Mouse (Mus musculus): ENCODE results near the gene F2rl2. TPM values are rescaled to one million over a fixed set of nuclear protein-coding genes. Genes with fewer than 3 reads are reported as not detected.
A peak's percentile ranks its signal among the peaks of the same experiment; 100 is the strongest.

F2rl2 gene
- polyA plus RNA-seq, 1 experiment from 2014 or later: 7.5 TPM

GRCm38 (mm10) chr13:95703376-95703775 lies 6.7 kb downstream of the F2rl2 start:
- Histone ChIP-seq H3K4me1 (replicated peaks) (0 out of 2 replicates have a peak, but pooled peaks cover 2% of the 10 kb centered on the region), H3K36me3 (replicated peaks) (0 out of 2 replicates have a peak, but pooled peaks cover 14% of the 10 kb centered on the region), H3K4me3 (replicated peaks) (no peak overlapping the region), H3K9ac (no peak overlapping the region), H3K27me3 (no peaks in the 10 kb centered on the region), H3K9me3 (replicated peaks) (no peaks in the 10 kb centered on the region), H3K4me2 (no peak overlapping the region), H3K27ac (replicated peaks) (no peak overlapping the region)
- WGBS (ENCODE audit: insufficient replicate concordance): 75% methylated on average over 5 of the region's 5 CpGs
- no peak for ATAC-seq (ENCODE audit: insufficient read depth)

GRCm38 (mm10) chr13:95705589-95705988 lies 8.9 kb downstream of the F2rl2 start:
- ATAC-seq (ENCODE audit: insufficient read depth): no peak
- no peak overlapping the region for H3K4me2 ChIP-seq
- 86% methylated on average over 6 of the region's 6 CpGs for WGBS (ENCODE audit: insufficient replicate concordance)

GRCm38 (mm10) chr13:95712054-95712453 lies 15.4 kb downstream of the F2rl2 start:
- H3K9ac ChIP-seq: no peak overlapping the region
- ATAC-seq (ENCODE audit: insufficient read depth): no peak
- H3K4me1 ChIP-seq (replicated peaks): 0 out of 2 replicates have a peak, but pooled peaks cover 3% of the 10 kb centered on the region
- no peak overlapping the region for H3K4me2 ChIP-seq
- no peaks in the 10 kb centered on the region for H3K27me3 ChIP-seq
- no peak overlapping the region for H3K4me3 ChIP-seq (replicated peaks)
- H3K36me3 ChIP-seq (replicated peaks): 0 out of 2 replicates have a peak, but pooled peaks cover 3% of the 10 kb centered on the region
- no peak overlapping the region for H3K27ac ChIP-seq (replicated peaks)
- H3K9me3 ChIP-seq (replicated peaks): no peaks in the 10 kb centered on the region

More at GRCm38 (mm10) chr13:95705589-95705988, 8.9 kb downstream of the F2rl2 start:
- Histone ChIP-seq H3K9me3 (replicated peaks) (no peaks in the 10 kb centered on the region), H3K36me3 (replicated peaks) (0 out of 2 replicates have a peak, but pooled peaks cover 17% of the 10 kb centered on the region), H3K4me3 (replicated peaks) (no peak overlapping the region), H3K27me3 (no peaks in the 10 kb centered on the region), H3K27ac (replicated peaks) (no peak overlapping the region), H3K4me1 (replicated peaks) (no peaks in the 10 kb centered on the region), H3K9ac (no peak overlapping the region)

- Histone ChIP-seq H3K4me3 (replicated peaks) (no peak overlapping the region), H3K4me2 (no peak overlapping the region), H3K27me3 (no peaks in the 10 kb centered on the region), H3K9me3 (replicated peaks) (no peaks in the 10 kb centered on the region), H3K27ac (replicated peaks) (no peak overlapping the region), H3K4me1 (replicated peaks) (0 out of 2 replicates have a peak, but pooled peaks cover 3% of the 10 kb centered on the region), H3K36me3 (replicated peaks) (0 out of 2 replicates have a peak, but pooled peaks cover 3% of the 10 kb centered on the region), H3K9ac (no peak overlapping the region)
- WGBS (ENCODE audit: insufficient replicate concordance): 58% methylated on average over 9 of the region's 9 CpGs
- no peak for ATAC-seq (ENCODE audit: insufficient read depth)
Observed at GRCm38 (mm10) chr13:95712570-95713268, 16.1 kb downstream of the F2rl2 start.

GRCm38 (mm10) chr13:95714271-95714975 lies 17.8 kb downstream of the F2rl2 start:
- Histone ChIP-seq H3K9me3 (replicated peaks) (no peaks in the 10 kb centered on the region), H3K9ac (no peak overlapping the region), H3K4me1 (replicated peaks) (peaks cover 3% of the 10 kb centered on the region), H3K36me3 (replicated peaks) (0 out of 2 replicates have a peak, but pooled peaks cover 5% of the 10 kb centered on the region), H3K27ac (replicated peaks) (no peak overlapping the region), H3K4me2 (no peak overlapping the region), H3K4me3 (replicated peaks) (no peak overlapping the region), H3K27me3 (no peaks in the 10 kb centered on the region)
- ATAC-seq (ENCODE audit: insufficient read depth): no peak
- 58% methylated on average over 3 of the region's 3 CpGs for WGBS (ENCODE audit: insufficient replicate concordance)

GRCm38 (mm10) chr13:95715356-95715755 lies 18.7 kb downstream of the F2rl2 start:
- WGBS (ENCODE audit: insufficient replicate concordance): 54% methylated on average over 4 of the region's 4 CpGs
- ATAC-seq (ENCODE audit: insufficient read depth): no peak
- H3K4me2 ChIP-seq: no peak overlapping the region
- H3K36me3 ChIP-seq (replicated peaks): 0 out of 2 replicates have a peak, but pooled peaks cover 5% of the 10 kb centered on the region
- H3K4me3 ChIP-seq (replicated peaks): no peak overlapping the region
- no peak overlapping the region for H3K27ac ChIP-seq (replicated peaks)
- no peak overlapping the region for H3K9ac ChIP-seq
- H3K27me3 ChIP-seq: no peaks in the 10 kb centered on the region
- H3K4me1 ChIP-seq (replicated peaks): peaks cover 12% of the 10 kb centered on the region
- no peaks in the 10 kb centered on the region for H3K9me3 ChIP-seq (replicated peaks)

- Histone ChIP-seq H3K4me2 (peak overlapping the region; percentile 45), H3K36me3 (replicated peaks) (peaks cover 11% of the 10 kb centered on the region; the same call in 1 of the 2 replicates), H3K4me3 (replicated peaks) (0 out of 2 replicates have a peak overlapping the region, but pooled peaks have one; percentile 7), H3K4me1 (replicated peaks) (peaks cover 14% of the 10 kb centered on the region), H3K27ac (replicated peaks) (no peak overlapping the region), H3K9ac (no peak overlapping the region), H3K9me3 (replicated peaks) (no peaks in the 10 kb centered on the region), H3K27me3 (no peaks in the 10 kb centered on the region)
- WGBS (ENCODE audit: insufficient replicate concordance): 54% methylated on average over 14 of the region's 14 CpGs
- peak; percentile 80 for ATAC-seq (ENCODE audit: insufficient read depth)
Observed at GRCm38 (mm10) chr13:95719320-95720232, 22.9 kb downstream of the F2rl2 start.

GRCm38 (mm10) chr13:95730491-95730890 lies 33.8 kb downstream of the F2rl2 start:
- H3K36me3 ChIP-seq (replicated peaks): peaks cover 20% of the 10 kb centered on the region; the same call in 1 of the 2 replicates
- no peak for ATAC-seq (ENCODE audit: insufficient read depth)
- WGBS (ENCODE audit: insufficient replicate concordance): 78% methylated on average over 4 of the region's 4 CpGs

GRCm38 (mm10) chr13:95739651-95740050 lies 43.0 kb downstream of the F2rl2 start:
- no peak for ATAC-seq (ENCODE audit: insufficient read depth)
- no peaks in the 10 kb centered on the region for H3K27me3 ChIP-seq
- no peaks in the 10 kb centered on the region; the same call in 1 of the 2 replicates for H3K4me1 ChIP-seq (replicated peaks)
- H3K9ac ChIP-seq: no peak overlapping the region
- no peaks in the 10 kb centered on the region for H3K36me3 ChIP-seq (replicated peaks)
- no peaks in the 10 kb centered on the region for H3K9me3 ChIP-seq (replicated peaks)
- H3K4me3 ChIP-seq (replicated peaks): no peak overlapping the region
- H3K27ac ChIP-seq (replicated peaks): no peak overlapping the region
- no peak overlapping the region for H3K4me2 ChIP-seq
- WGBS (ENCODE audit: insufficient replicate concordance): 70% methylated on average over 5 of the region's 5 CpGs

More at GRCm38 (mm10) chr13:95730491-95730890, 33.8 kb downstream of the F2rl2 start:
- H3K4me3 ChIP-seq (replicated peaks): no peak overlapping the region
- no peak overlapping the region for H3K27ac ChIP-seq (replicated peaks)
- no peaks in the 10 kb centered on the region for H3K27me3 ChIP-seq
- no peak overlapping the region for H3K9ac ChIP-seq
- no peaks in the 10 kb centered on the region for H3K9me3 ChIP-seq (replicated peaks)
- H3K4me1 ChIP-seq (replicated peaks): no peaks in the 10 kb centered on the region
- no peak overlapping the region for H3K4me2 ChIP-seq

- no peak for ATAC-seq (ENCODE audit: insufficient read depth)
- H3K36me3 ChIP-seq (replicated peaks): no peaks in the 10 kb centered on the region; the same call in 1 of the 2 replicates
- H3K27me3 ChIP-seq: no peaks in the 10 kb centered on the region
- H3K9me3 ChIP-seq (replicated peaks): no peaks in the 10 kb centered on the region
- 75% methylated on average over 11 of the region's 11 CpGs for WGBS (ENCODE audit: insufficient replicate concordance)
- no peak overlapping the region for H3K4me3 ChIP-seq (replicated peaks)
- H3K4me2 ChIP-seq: no peak overlapping the region
- H3K9ac ChIP-seq: no peak overlapping the region
- no peak overlapping the region for H3K27ac ChIP-seq (replicated peaks)
- no peaks in the 10 kb centered on the region; the same call in 1 of the 2 replicates for H3K4me1 ChIP-seq (replicated peaks)
Observed at GRCm38 (mm10) chr13:95741813-95742689, 45.4 kb downstream of the F2rl2 start.
